Mouse (Mus musculus) erythroblast, embryonic 14.5 days (primary cell): Measurements from ENCODE around the gene Fign.

ENCODE experiments used
- GATA1 ChIP-seq: IDR thresholded peaks from 2 replicates; pipeline ENCODE4 v1.6.1; 2012; ENCODE audit warnings: low read length, inconsistent platforms, mixed read lengths
- TAL1 ChIP-seq: IDR thresholded peaks from 3 replicates; pipeline ENCODE4 v1.6.1; 2012; ENCODE audit warnings: low read length, inconsistent platforms, mixed read lengths

GRCm38 (mm10) chr2:64065511-64065910 lies 32.3 kb downstream of the Fign start:
- TF ChIP-seq GATA1 (no peak), TAL1 (no peak)
